9 mouse cellular contexts compared by ENCODE assay signal in genomic region chr7:39487159-39487853, GRCm38 (mm10). TPM values are rescaled to one million over a fixed set of nuclear protein-coding genes. Genes with fewer than 3 reads are reported as not detected.
DNase-seq lines count a peak whose midpoint lies in the region; ATAC-seq and TF ChIP-seq lines count a peak whose summit lies in the region.
"Had no signal": no experiment of that assay in that cellular context is flagged by ENCODE, and none has a peak within 500 bp of the region (broad histone marks: within the 10 kb centered on the region; RNA-seq: fewer than 3 reads in every experiment).

No protein-coding gene starts in this region.

- no peaks in the 10 kb centered on the region for H3K36me3 ChIP-seq in E14TG2a.4 (ENCODE audit: insufficient read depth, low read length)
- H3K36me3 ChIP-seq in hindbrain, embryonic 14.5 days (replicated peaks; ENCODE audit: control insufficient read depth, insufficient read depth) = no peaks in the 10 kb centered on the region
- H3K36me3 ChIP-seq in liver, embryonic 16.5 days (ENCODE audit: control insufficient read depth, insufficient read depth) = no peaks in the 10 kb centered on the region

- WGBS in hindbrain, embryonic 14.5 days = 13% methylated on average over 23 of the region's 23 CpGs
- 15% methylated on average over 23 of the region's 23 CpGs for WGBS in liver, embryonic 16.5 days (ENCODE audit: insufficient replicate concordance)

- H3K4me3 ChIP-seq in E14TG2a.4 (replicated peaks; ENCODE audit: low read length) = peak overlapping the region; percentile 80
- H3K4me3 ChIP-seq in hindbrain, embryonic 14.5 days (replicated peaks; ENCODE audit: low read length) = peak overlapping the region; percentile 45
- H3K4me3 ChIP-seq in liver, embryonic 16.5 days (ENCODE audit: low read depth, low read length) = peak overlapping the region; percentile 37
- H3K4me3 ChIP-seq: myocyte had no signal

- peaks cover 14% of the 10 kb centered on the region for H3K4me1 ChIP-seq in E14TG2a.4 (replicated peaks; ENCODE audit: low read depth, low read length)
- H3K4me1 ChIP-seq in hindbrain, embryonic 14.5 days (replicated peaks; ENCODE audit: control insufficient read depth, insufficient read depth, low read length) = no peaks in the 10 kb centered on the region
- no peaks in the 10 kb centered on the region for H3K4me1 ChIP-seq in liver, embryonic 16.5 days (ENCODE audit: control insufficient read depth, low read depth, low read length)

- ATAC-seq in hindbrain, embryonic 14.5 days (ENCODE audit: low FRiP score) = peak; percentile 85
- ATAC-seq in liver, embryonic 16.5 days (ENCODE audit: low read depth) = no peak

- no peak for TF ChIP-seq CTCF in E14TG2a.4 (conservative IDR thresholded peaks at IDR 0.05; ENCODE audit: low read length)

- peak overlapping the region; percentile 75 for H3K9ac ChIP-seq in hindbrain, embryonic 14.5 days
- no peak overlapping the region for H3K9ac ChIP-seq in liver, embryonic 16.5 days (ENCODE audit: low read depth, low read length)

- peak overlapping the region; percentile 69 for H3K27ac ChIP-seq in hindbrain, embryonic 14.5 days
- H3K27ac ChIP-seq in liver, embryonic 16.5 days (ENCODE audit: low read length) = no peak overlapping the region

- peak overlapping the region; percentile 53 for H3K4me2 ChIP-seq in hindbrain, embryonic 14.5 days (replicated peaks)
- H3K4me2 ChIP-seq in liver, embryonic 16.5 days (ENCODE audit: low read depth, low read length) = peak overlapping the region; percentile 54

- peak; percentile 32 for DNase-seq in Muller cell, postnatal 12 days (ENCODE audit: inconsistent ontology term)
- DNase-seq in embryo, embryonic 11 days = peak; percentile 68
- DNase-seq in hindbrain, embryonic 14.5 days (ENCODE audit: low spot score) = peak; percentile 71
- peak; percentile 67 for DNase-seq in retina, postnatal 1 day
- no peak for DNase-seq in MN1 (ENCODE audit: low spot score)
- no peak for DNase-seq in adipocyte (ENCODE audit: low spot score)

- no peaks in the 10 kb centered on the region for H3K9me3 ChIP-seq in E14TG2a.4 (ENCODE audit: low read length)
- no peaks in the 10 kb centered on the region for H3K9me3 ChIP-seq in hindbrain, embryonic 14.5 days (ENCODE audit: control insufficient read depth, low read length)
- H3K9me3 ChIP-seq in liver, embryonic 16.5 days (replicated peaks; ENCODE audit: control insufficient read depth, low read length) = no peaks in the 10 kb centered on the region

- H3K27me3 ChIP-seq in E14TG2a.4 (ENCODE audit: insufficient read depth, low read length) = no peaks in the 10 kb centered on the region
- no peaks in the 10 kb centered on the region for H3K27me3 ChIP-seq in hindbrain, embryonic 14.5 days (ENCODE audit: control insufficient read depth, insufficient read depth, low read length)
- H3K27me3 ChIP-seq in liver, embryonic 16.5 days (ENCODE audit: control insufficient read depth, insufficient read depth, low read depth, low read length) = no peaks in the 10 kb centered on the region

RNA-seq across cellular contexts. Expression of gene Zfp619, which starts 30.3 kb away (rescaled TPM):
- 3.4 and 4.7 TPM in 2 replicates for polyA plus RNA-seq in hindbrain, embryonic 14.5 days (2014; fragmentation: Nextera tagmentation; extraction: Ambion mirVana)
- 0.33 and 0.34 TPM in 2 replicates for polyA plus RNA-seq in liver, embryonic 16.5 days (2015; fragmentation: Nextera tagmentation; extraction: Ambion mirVana)

Comparison
In these comparisons a context has a peak if more than half of its experiments do, and no peak if none do; other contexts are left out.
1. DNase-seq: peak in Muller cell, postnatal 12 days (single experiment), embryo, embryonic 11 days (single experiment), hindbrain, embryonic 14.5 days (single experiment) and retina, postnatal 1 day (single experiment); none in MN1 (single experiment) and adipocyte (single experiment).
2. Peak in every context shown above with its lines, with median percentiles within 50 percentile points of each other: H3K4me3 ChIP-seq.